Mouse (Mus musculus): ENCODE results near the gene Dpf2.

DNA sequence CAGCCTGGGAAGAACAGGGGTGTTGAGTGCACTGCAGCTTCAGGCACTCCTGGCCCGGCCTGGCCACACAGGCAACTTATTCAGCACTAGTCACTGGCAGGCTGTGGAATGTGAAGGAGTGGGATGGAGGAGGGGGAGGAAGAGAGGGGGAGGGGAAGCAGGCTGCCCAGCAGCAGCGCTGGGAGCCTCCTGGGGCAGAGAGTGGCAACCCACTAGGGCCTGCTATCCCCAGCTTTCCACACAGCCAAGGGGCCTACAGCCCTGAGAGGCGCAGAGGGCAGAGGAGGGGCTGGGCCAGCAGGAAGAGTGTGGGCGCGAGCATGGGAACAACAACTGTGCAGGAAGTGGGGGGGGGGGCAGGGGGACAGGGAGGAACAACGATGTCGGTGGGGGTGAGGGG, 41.5 kb downstream of the Dpf2 start:
- TF ChIP-seq CTCF (IDR thresholded peaks at IDR 0.05; ENCODE audit: borderline replicate concordance, extremely low read depth, insufficient read depth, insufficient read length), result no peak
- TF ChIP-seq POLR2A (IDR thresholded peaks at IDR 0.05; ENCODE audit: borderline replicate concordance, extremely low read depth, insufficient read depth, insufficient read length, poor library complexity, severe bottlenecking), result no peak
